Mouse (Mus musculus) midbrain, postnatal 0 days (tissue): ENCODE measurements at regions not wholly inside any gene's neighbourhood (a gene's known extent, or its start where the extent isn't known, plus 50 kb on each side); places are given as distances from the start of the nearest gene placed in this dataset.

Experiments
- ATAC-seq: fragments of 200-750 bp; cut with Nextera tagmentation; 2 replicates; pipeline ENCODE4 v1.8.0; 2017; ENCODE audit warnings: moderate number of reproducible peaks, mild to moderate bottlenecking, moderate TSS enrichment, moderate library complexity; ENCODE audit not compliant: low FRiP score
- DNase-seq: peaks from one replicate; pipeline ENCODE4 v3.0.0-alpha.2; 2015; ENCODE audit warnings: low spot score
- H3K27ac ChIP-seq: fragments of 300-500 bp; sonication (generic); 2 replicates; pipeline ENCODE4 v1.5.1; 2014; ENCODE audit warnings: low read depth, mild to moderate bottlenecking, low read length, mixed read lengths
- H3K27me3 ChIP-seq: fragments of 300-500 bp; sonication (generic); 2 replicates; pipeline ENCODE4 v1.6.1; 2014; ENCODE audit warnings: low read length, control low read depth, mixed read lengths; ENCODE audit not compliant: insufficient read depth
- H3K36me3 ChIP-seq: fragments of 300-500 bp; sonication (generic); 2 replicates; pipeline ENCODE4 v1.6.1; 2014; ENCODE audit warnings: low read length, control low read depth, mixed read lengths; ENCODE audit not compliant: insufficient read depth
- H3K4me1 ChIP-seq: fragments of 300-500 bp; sonication (generic); 2 replicates; pipeline ENCODE4 v1.6.1; 2014; ENCODE audit warnings: mild to moderate bottlenecking, control low read depth, antibody characterized with exemption, low read length, mixed read lengths; ENCODE audit not compliant: insufficient read depth
- H3K4me2 ChIP-seq: fragments of 300-500 bp; sonication (generic); 2 replicates; pipeline ENCODE4 v1.6.1; 2014; ENCODE audit warnings: low read depth, mild to moderate bottlenecking, low read length, mixed read lengths; ENCODE audit not compliant: poor library complexity, severe bottlenecking
- H3K4me3 ChIP-seq: fragments of 300-500 bp; sonication (generic); 2 replicates; pipeline ENCODE4 v1.5.1; 2014; ENCODE audit warnings: low read depth, mild to moderate bottlenecking, low read length, moderate library complexity
- H3K9ac ChIP-seq: fragments of 300-500 bp; sonication (generic); replicated peaks from 2 replicates; pipeline ENCODE4 v1.6.1; 2014; ENCODE audit warnings: mild to moderate bottlenecking, low read length, moderate library complexity, mixed read lengths; ENCODE audit not compliant: poor library complexity, severe bottlenecking
- H3K9me3 ChIP-seq: fragments of 300-500 bp; sonication (generic); 2 replicates; pipeline ENCODE4 v1.6.1; 2016; ENCODE audit warnings: low read length, control low read depth
- CTCF ChIP-seq: IDR thresholded peaks from 2 replicates; pipeline ENCODE4 v1.5.1; 2016; ENCODE audit warnings: antibody characterized with exemption, mild to moderate bottlenecking
- whole genome bisulfite sequencing: fragments of 180-500 bp; shearing (Covaris S2); extraction: QIAGEN DNeasy Blood & Tissue Kit; methylation state at CpG from one replicate; pipeline ENCODE4 v1.1.7; 2014; 5-methylcytosine and 5-hydroxymethylcytosine counted together

DNA sequence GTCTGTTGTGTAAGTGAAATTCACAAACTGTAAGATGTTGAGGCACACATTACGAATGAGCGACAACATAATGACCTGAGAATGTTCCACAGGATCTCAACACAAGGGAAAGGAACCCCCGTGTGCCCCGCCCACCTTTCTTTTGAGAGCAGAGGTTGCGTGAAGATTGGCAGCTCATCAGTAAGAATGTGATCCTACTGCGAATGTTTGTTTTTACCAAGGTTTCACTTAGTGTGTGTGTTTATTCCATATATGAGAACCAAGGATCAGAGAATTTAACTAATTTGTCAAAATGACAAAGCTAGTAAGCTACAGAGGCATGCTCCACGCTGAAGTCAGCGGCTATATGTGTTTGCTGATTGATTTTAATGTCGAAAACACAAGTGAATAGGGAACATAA lies 321.5 kb upstream of the Zeb2 start:
- Histone ChIP-seq H3K9me3 (no peaks in the 10 kb centered on the region), H3K4me2 (no peak overlapping the region), H3K9ac (no peak overlapping the region), H3K36me3 (no peaks in the 10 kb centered on the region), H3K4me3 (no peak overlapping the region), H3K27me3 (no peaks in the 10 kb centered on the region), H3K27ac (no peak overlapping the region), H3K4me1 (no peaks in the 10 kb centered on the region; the same call in 1 of the 2 replicates)
- ATAC-seq (no peak), DNase-seq (no peak)
- WGBS, result 83% methylated on average over 9 of the region's 9 CpGs
- no peak for TF ChIP-seq CTCF

DNA sequence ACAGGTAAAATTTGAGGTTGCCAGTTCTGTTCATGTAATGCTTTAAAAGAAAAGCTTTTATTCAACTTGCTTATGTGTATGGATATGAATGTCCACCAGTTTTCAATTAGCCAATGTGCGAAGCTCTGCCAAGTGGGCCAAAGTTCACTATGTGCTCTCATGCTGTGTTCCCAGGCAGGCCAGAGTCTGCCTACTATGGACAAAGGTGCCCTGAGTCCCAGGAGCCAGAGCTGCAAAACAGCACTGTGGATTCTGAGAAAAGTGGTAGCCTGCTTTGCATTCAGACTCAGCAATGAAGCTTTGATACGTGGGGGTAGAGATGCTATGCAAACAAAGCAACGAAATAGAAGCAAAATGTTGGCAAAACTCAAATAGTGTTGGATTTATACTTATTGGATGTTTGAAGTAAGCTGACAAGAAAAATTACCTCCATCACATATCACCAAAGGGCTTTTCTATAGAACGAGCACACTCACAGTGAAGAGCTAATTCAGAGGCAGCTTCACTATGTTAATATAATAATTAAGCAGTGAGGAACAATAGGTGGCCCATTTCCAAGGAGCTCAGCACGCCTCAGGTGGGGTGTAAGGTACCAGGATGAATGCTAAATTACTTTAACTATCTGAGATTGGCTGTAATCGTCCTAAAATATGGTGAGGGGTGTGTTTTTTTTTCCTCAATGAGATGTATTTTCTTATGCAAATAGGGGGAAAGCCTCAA lies 318.2 kb upstream of the Zeb2 start:
- Histone ChIP-seq H3K27me3 (no peaks in the 10 kb centered on the region), H3K4me3 (no peak overlapping the region), H3K36me3 (no peaks in the 10 kb centered on the region), H3K4me1 (no peaks in the 10 kb centered on the region; the same call in 1 of the 2 replicates), H3K9me3 (no peaks in the 10 kb centered on the region), H3K9ac (no peak overlapping the region), H3K4me2 (no peak overlapping the region), H3K27ac (no peak overlapping the region)
- WGBS, result 42% methylated on average over 6 of the region's 6 CpGs
- ATAC-seq, result no peak
- DNase-seq, result peak; percentile 62
- no peak for TF ChIP-seq CTCF

DNA sequence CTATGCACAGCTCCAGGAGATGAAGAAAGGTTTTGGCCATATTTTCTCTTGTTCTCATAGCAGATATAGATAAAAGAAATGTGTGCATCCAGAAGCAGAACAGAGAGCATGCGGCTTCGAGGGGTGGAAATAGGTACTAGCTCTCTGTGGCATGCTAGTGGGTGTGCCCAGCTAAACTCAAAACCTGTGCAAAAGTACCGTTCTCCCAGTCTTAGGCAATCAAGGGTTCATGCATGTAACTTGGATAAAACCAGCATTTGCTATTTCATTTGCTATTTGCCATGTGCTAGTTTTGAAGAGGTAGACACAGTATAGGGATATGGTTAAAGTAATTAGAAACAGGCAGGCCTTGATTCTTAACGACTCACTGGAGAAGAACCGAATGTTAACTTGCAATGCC lies 317.6 kb upstream of the Zeb2 start:
- H3K9ac ChIP-seq, result no peak overlapping the region
- no peaks in the 10 kb centered on the region for H3K9me3 ChIP-seq
- DNase-seq (no peak), ATAC-seq (no peak)
- TF ChIP-seq CTCF, result no peak
- H3K27me3 ChIP-seq, result no peaks in the 10 kb centered on the region
- H3K36me3 ChIP-seq, result no peaks in the 10 kb centered on the region
- no peaks in the 10 kb centered on the region; the same call in 1 of the 2 replicates for H3K4me1 ChIP-seq
- no peak overlapping the region for H3K27ac ChIP-seq
- H3K4me3 ChIP-seq, result no peak overlapping the region
- H3K4me2 ChIP-seq, result no peak overlapping the region
- 82% methylated on average over 5 of the region's 5 CpGs for WGBS

DNA sequence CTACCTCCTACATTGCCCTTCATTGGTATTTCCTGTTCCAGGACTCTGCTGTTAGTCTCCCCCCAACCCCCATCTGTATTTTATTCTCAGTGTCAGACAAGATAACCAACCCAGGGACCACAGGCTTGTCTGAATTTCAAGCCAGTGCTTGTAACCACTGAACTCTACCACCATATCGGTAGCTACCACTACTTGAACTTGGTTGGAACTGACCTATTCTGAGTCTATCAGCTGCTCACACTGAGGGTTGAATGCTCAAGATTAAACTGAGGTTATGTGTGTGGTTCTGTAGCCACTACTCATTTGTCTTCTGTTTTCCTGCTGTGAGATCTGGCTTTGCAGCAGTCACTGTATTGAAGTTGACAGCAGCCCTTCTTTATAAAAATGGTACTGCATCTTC lies 317.0 kb upstream of the Zeb2 start:
- DNase-seq (no peak), ATAC-seq (no peak)
- no peak overlapping the region for H3K9ac ChIP-seq
- H3K36me3 ChIP-seq, result no peaks in the 10 kb centered on the region
- no peaks in the 10 kb centered on the region for H3K27me3 ChIP-seq
- no peak overlapping the region for H3K27ac ChIP-seq
- 88% methylated on average over 1 of the region's 1 CpGs for WGBS
- no peaks in the 10 kb centered on the region for H3K9me3 ChIP-seq
- no peak for TF ChIP-seq CTCF
- H3K4me1 ChIP-seq, result no peaks in the 10 kb centered on the region; the same call in 1 of the 2 replicates
- H3K4me3 ChIP-seq, result no peak overlapping the region
- no peak overlapping the region for H3K4me2 ChIP-seq

DNA sequence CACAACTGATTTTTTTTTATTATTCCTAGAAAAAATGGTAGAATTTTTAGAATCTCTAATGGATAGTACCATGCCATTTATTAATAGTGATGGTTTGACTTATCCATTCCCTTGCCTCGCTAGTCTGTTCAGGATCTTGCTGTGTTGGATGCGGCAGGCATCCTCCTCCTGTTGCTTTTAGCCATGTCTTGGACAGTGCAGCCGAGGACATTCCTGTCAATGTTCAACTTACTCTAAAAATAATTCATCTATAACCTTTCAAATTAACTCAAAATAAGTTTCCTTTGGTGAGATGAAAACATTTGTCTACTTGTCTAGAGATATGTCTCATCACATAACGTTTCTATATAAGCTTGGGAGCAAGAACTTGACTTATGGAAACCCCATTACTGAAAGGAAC lies 314.2 kb upstream of the Zeb2 start:
- no peaks in the 10 kb centered on the region; the same call in 1 of the 2 replicates for H3K4me1 ChIP-seq
- no peak overlapping the region for H3K4me3 ChIP-seq
- ATAC-seq (no peak), DNase-seq (no peak)
- no peak overlapping the region for H3K4me2 ChIP-seq
- WGBS, result 91% methylated on average over 4 of the region's 4 CpGs
- no peak for TF ChIP-seq CTCF
- H3K9me3 ChIP-seq, result no peaks in the 10 kb centered on the region
- no peak overlapping the region for H3K27ac ChIP-seq
- no peaks in the 10 kb centered on the region for H3K27me3 ChIP-seq
- no peaks in the 10 kb centered on the region for H3K36me3 ChIP-seq
- no peak overlapping the region for H3K9ac ChIP-seq

DNA sequence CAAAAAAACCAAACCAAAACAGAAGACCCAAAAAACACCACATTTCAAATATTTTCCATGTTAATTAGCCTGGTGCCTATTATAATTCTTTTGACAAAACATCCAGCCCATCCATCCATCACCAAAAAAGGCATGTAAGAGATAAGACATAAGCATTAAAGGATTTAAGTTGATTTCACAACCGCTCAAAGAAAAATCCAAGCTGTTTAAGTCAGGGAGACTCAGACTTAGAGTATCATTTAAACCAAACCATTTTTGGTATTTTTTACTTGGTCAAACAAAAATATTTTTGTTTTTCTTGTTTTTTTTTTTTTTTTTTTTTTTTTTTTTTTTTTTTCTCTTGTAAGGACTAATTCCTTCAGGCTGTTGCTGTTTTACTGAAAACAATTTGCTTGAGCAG lies 304.6 kb upstream of the Zeb2 start:
- Histone ChIP-seq H3K4me3 (no peak overlapping the region), H3K9me3 (no peaks in the 10 kb centered on the region), H3K36me3 (no peaks in the 10 kb centered on the region), H3K9ac (no peak overlapping the region), H3K27me3 (no peaks in the 10 kb centered on the region), H3K4me1 (no peaks in the 10 kb centered on the region), H3K27ac (no peak overlapping the region), H3K4me2 (no peak overlapping the region)
- TF ChIP-seq CTCF, result no peak
- no peak for DNase-seq
- ATAC-seq, result no peak
- 67% methylated on average over 1 of the region's 1 CpGs for WGBS
